Mouse (Mus musculus): ENCODE measurements around the gene Tdgf1. TPM values are rescaled to one million over a fixed set of nuclear protein-coding genes. Genes with fewer than 3 reads are reported as not detected.
A peak's percentile ranks its signal among the peaks of the same experiment; 100 is the strongest.

Tdgf1 gene
- total and polyA plus RNA-seq, 3 experiments = not detected

- no peaks in the 10 kb centered on the region for H3K36me3 ChIP-seq (replicated peaks in 1 of 2; ENCODE audit: control insufficient read depth in 1 of 2, insufficient read depth in 1 of 2, low read length in 1 of 2)
- dilution Hi-C loops (cut with MboI; ENCODE audit: extremely low pct_ligation_motif_present, extremely low pct_unique_long_range_greater_than_20kb, low sequenced_read_pairs) (no loop called here), in situ Hi-C loops (cut with MboI; ENCODE audit: low pct_ligation_motif_present, low pct_unique_long_range_greater_than_20kb, low sequenced_read_pairs) (no loop called here)
- H3K27me3 ChIP-seq (replicated peaks) = no peaks in the 10 kb centered on the region
- H3K9ac ChIP-seq (ENCODE audit: insufficient read depth, low read depth) = no peak overlapping the region
- H3K9me3 ChIP-seq (replicated peaks; ENCODE audit: low read length) = peaks cover 2% of the 10 kb centered on the region
- DNase-seq (ENCODE audit: extremely low read depth) = no peak
- no peak overlapping the region for H3K4me2 ChIP-seq (ENCODE audit: insufficient read depth, low read depth, poor library complexity, severe bottlenecking)
- 0 out of 4 replicates have a peak, but pooled peaks cover 0 to 2% of the 10 kb centered on the region in 2 experiments for H3K4me1 ChIP-seq (ENCODE audit: control insufficient read depth in 1 of 2, insufficient read depth in 2 of 2)
- no peak for TF ChIP-seq USF1 (IDR thresholded peaks at IDR 0.05; ENCODE audit: low read depth, low read length)
- TF ChIP-seq ETS1 (conservative IDR thresholded peaks at IDR 0.05; ENCODE audit: low read depth, low read length) = no peak
- TF ChIP-seq EP300 (IDR thresholded peaks at IDR 0.05; ENCODE audit: low read length) = no peak
- TF ChIP-seq HCFC1 (IDR thresholded peaks at IDR 0.05; ENCODE audit: low read depth, low read length) = no peak
- no peak for TF ChIP-seq MXI1 (IDR thresholded peaks at IDR 0.05; ENCODE audit: low read depth, low read length)
- no peaks in the 10 kb centered on the region for H3K79me2 ChIP-seq (replicated peaks; ENCODE audit: control insufficient read depth, extremely low read depth, insufficient read depth, poor library complexity, severe bottlenecking)
- no peak overlapping the region for H3K27ac ChIP-seq (ENCODE audit: insufficient read depth, low read depth)
- H3K4me3 ChIP-seq (replicated peaks in 1 of 3; ENCODE audit: low read depth in 2 of 3, low read length in 2 of 3, poor library complexity in 1 of 3) = no peak overlapping the region
Measured at GRCm38 (mm10) chr9:110954681-110955445, 8.9 kb upstream of the Tdgf1 start.

- H3K9ac ChIP-seq (ENCODE audit: insufficient read depth, low read depth) = no peak overlapping the region
- dilution Hi-C loops (cut with MboI; ENCODE audit: extremely low pct_ligation_motif_present, extremely low pct_unique_long_range_greater_than_20kb, low sequenced_read_pairs) = no loop called here
Measured at GRCm38 (mm10) chr9:110953550-110954461, 7.8 kb upstream of the Tdgf1 start.

More at GRCm38 (mm10) chr9:110953550-110954461, 7.8 kb upstream of the Tdgf1 start:
- Histone ChIP-seq H3K9me3 (replicated peaks; ENCODE audit: low read length) (peaks cover 2% of the 10 kb centered on the region), H3K27ac (ENCODE audit: insufficient read depth, low read depth) (no peak overlapping the region), H3K4me1 (ENCODE audit: control insufficient read depth in 1 of 2, insufficient read depth in 2 of 2) (0 out of 4 replicates have a peak, but pooled peaks cover 0 to 2% of the 10 kb centered on the region in 2 experiments), H3K4me3 (replicated peaks in 1 of 3; ENCODE audit: low read depth in 2 of 3, low read length in 2 of 3, poor library complexity in 1 of 3) (peak overlapping the region in 2 of 3 experiments; percentile 20 to 46), H3K36me3 (replicated peaks in 1 of 2; ENCODE audit: control insufficient read depth in 1 of 2, insufficient read depth in 1 of 2, low read length in 1 of 2) (no peaks in the 10 kb centered on the region), H3K79me2 (replicated peaks; ENCODE audit: control insufficient read depth, extremely low read depth, insufficient read depth, poor library complexity, severe bottlenecking) (no peaks in the 10 kb centered on the region), H3K27me3 (replicated peaks) (no peaks in the 10 kb centered on the region), H3K4me2 (ENCODE audit: insufficient read depth, low read depth, poor library complexity, severe bottlenecking) (peak overlapping the region; percentile 44; the same call in 1 of the 2 replicates)
- in situ Hi-C loops (cut with MboI; ENCODE audit: low pct_ligation_motif_present, low pct_unique_long_range_greater_than_20kb, low sequenced_read_pairs) = no loop called here
- peak; percentile 26 for DNase-seq (ENCODE audit: extremely low read depth)
- 0 out of 2 replicates have a peak, but pooled peaks have one; percentile 19 for TF ChIP-seq MAX (IDR thresholded peaks at IDR 0.05; ENCODE audit: low read length)
- TF ChIP-seq RAD21 (IDR thresholded peaks at IDR 0.05; ENCODE audit: low read depth, low read length) = peak; percentile 29
- peak; percentile 1; the same call in 1 of the 2 replicates for TF ChIP-seq NRF1 (IDR thresholded peaks at IDR 0.05; ENCODE audit: low read depth, low read length)
- TF ChIP-seq CTCF (conservative IDR thresholded peaks at IDR 0.05 in 1 of 2, IDR thresholded peaks at IDR 0.05 in 1 of 2; ENCODE audit: low read depth in 2 of 2, low read length in 2 of 2) = peak in 1 of 2 experiments; percentile 60; a peak in 2 of 4 replicates
- peak; percentile 27 for TF ChIP-seq SMC3 (IDR thresholded peaks at IDR 0.05; ENCODE audit: low read depth, low read length)
- TF ChIP-seq IRF4 (IDR thresholded peaks at IDR 0.05; ENCODE audit: low read depth, low read length) = no peak
- TF ChIP-seq MAFK (IDR thresholded peaks at IDR 0.05; ENCODE audit: insufficient replicate concordance, low read length) = no peak
- TF ChIP-seq MXI1 (IDR thresholded peaks at IDR 0.05; ENCODE audit: low read depth, low read length) = no peak

All from CH12.LX (cell line).